Mouse (Mus musculus) kidney, adult 18-20 months (tissue): ENCODE data around the gene Tcf20.
"Not testable (repeated sequence)": the region's sequence is repeated elsewhere in the genome, so short reads cannot be mapped to it uniquely, and the experiment has no call there.

Experiments
- DNase-seq: peaks from one replicate; pipeline ENCODE4 v3.0.0; 2021

Gene Tcf20

GRCm38 (mm10) chr15:82795936-82796440, 191.7 kb downstream of the Tcf20 start:
- DNase-seq, result no peak

DNA sequence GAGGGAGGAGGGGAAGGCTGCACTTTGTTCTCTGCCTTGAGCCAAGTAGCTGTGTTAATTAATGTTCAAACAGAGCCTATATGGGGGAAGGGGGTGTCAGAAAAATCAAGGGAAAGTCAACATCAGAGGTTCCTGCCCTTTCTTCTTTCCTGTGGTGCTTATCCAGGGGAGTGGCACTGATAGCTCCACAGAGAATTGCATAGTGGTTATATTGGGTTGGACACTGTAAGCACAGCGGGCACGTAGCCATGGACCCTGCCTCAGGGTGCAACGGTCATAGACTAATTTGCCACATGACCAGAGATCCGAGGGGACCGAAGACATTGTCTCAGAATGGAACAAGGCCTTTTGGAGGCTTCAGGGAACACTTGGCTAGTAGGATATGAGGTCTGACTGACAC, 193.4 kb downstream of the Tcf20 start, which contains the start of gene Cyp2d26:
TSS of gene Cyp2d26 (minus strand) at position 18 of the 400 bp plus-strand sequence.
- DNase-seq, result peak; percentile 81

DNA sequence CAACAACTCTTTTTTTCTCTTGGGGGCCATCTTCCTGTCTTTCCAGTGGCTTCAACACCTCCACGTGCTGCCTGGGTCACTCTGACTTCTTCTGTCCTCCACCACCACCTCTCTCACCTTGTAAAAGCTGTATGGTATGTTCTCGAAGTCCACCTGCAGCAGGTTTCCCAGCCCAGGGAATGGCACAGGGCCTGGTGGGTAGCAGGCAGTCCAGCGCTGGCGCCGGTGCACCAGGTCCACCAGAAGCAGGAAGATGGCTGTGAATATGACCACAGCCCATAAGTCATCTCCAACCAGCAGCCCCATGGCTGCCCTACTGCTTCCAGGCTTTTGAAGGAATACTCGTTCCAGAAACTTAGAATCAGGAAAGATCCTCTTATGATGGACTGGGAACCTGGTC, 193.8 kb downstream of the Tcf20 start:
- DNase-seq, result no peak

GRCm38 (mm10) chr15:82793454-82793853, 194.2 kb downstream of the Tcf20 start:
- no peak for DNase-seq

- no peak for DNase-seq
These were observed 195.1 kb downstream of the Tcf20 start for GRCm38 (mm10) chr15:82792566-82792965.

DNA sequence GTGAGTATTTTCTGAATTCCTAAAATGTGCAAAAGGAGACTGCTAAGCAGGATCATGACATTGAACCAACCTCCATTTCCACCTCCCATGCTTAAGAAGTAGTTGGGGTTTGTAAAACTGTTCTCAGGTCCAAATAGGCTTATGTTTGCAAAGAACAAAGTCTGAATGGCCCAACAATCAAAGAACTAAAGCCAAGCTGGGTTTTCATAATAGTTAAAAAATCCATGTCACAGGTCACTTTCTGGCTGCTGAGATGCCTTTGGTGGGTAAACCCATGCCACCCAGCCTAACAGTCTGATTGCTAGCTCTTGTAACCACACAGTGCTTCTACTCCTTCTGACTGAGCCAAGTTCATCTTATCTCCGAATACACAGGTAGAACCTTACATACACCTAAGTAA, 203.1 kb downstream of the Tcf20 start:
- no peak for DNase-seq

- no peak for DNase-seq
These were observed 203.9 kb downstream of the Tcf20 start for GRCm38 (mm10) chr15:82783800-82784199.

- not testable (repeated sequence) for DNase-seq
These were observed 209.8 kb downstream of the Tcf20 start for GRCm38 (mm10) chr15:82777856-82778255.

DNA sequence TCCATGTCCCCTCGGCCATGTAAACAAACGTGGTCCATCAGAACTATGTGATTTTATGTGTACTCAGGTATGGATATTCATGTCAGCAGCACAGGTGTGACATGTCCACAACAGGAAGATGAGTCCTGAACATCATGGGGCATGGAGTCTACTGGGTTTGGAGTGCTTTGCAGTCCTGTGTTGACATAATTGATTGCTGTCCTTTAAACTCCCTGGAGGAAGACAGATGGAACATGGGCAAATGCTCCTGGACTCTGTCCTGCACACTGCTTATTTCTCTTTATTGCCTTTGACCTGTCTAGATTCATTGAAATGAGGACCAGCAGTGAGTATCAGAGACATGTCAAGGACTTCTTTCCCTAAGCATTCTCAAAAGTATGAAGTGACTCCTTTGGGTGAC, 221.7 kb downstream of the Tcf20 start:
- DNase-seq, result no peak

DNA sequence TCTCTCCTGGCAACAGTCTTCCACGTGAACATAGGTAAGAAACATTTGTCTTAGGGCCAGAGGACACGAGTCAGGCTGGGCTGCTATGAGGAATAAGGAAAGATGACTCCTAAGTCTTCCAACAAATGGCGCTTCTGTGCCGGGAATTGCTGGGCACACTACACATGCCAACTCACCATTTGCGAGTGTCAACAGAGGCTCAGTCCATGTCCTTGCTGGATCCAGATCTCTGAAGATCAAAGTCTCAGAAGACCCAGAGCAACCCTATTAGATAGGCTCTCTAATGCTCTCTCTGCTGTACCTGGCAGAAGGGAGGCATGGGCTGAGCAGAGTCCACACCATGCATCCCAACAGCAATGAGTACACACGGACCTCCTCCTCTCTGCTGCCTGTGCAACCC, 222.8 kb downstream of the Tcf20 start:
- no peak for DNase-seq

DNA sequence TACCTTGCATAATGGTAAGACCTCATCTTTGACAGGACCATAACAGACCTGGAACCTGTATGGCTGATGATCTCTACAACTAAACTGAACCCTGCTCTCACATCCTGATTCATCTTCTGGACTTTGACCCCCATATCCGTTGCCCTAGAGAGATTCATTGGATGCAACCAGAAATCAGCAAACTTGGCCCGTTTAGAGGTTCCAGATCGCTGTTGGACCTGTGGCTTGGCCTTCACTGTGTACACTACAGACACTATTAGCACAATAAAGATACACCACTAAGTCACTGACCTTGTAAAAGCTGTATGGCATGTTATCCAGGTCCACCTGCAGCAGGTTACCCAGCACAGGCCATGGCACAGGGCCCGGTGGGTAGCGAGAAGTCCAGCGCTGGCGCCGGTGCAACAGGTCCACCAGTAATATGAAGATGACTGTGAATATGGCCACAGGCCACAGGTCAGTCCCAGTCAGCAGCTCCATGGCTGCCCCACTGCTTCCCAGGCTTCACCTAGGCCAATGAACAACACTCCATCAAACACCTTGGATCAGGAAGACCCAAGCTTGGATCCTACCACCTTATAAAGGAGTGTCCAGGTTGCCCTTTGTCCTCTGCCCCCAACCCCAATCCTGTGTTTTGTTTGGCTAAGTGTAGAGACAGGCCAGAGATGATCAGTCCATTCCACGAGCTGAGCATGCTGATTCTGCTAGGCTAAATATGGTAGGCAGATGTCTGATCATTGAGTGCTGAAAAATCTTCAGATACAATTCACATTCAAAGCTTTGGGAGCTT, 223.8 kb downstream of the Tcf20 start, which contains the start of gene Cyp2d40:
TSS of gene Cyp2d40 (minus strand) at position 553 of the 790 bp plus-strand sequence.
- no peak for DNase-seq
